Comparison of ENCODE assay signal across 8 mouse cellular contexts in genomic region chr10:60279290-60279940, GRCm38 (mm10). TPM values are rescaled to one million over a fixed set of nuclear protein-coding genes. Genes with fewer than 3 reads are reported as not detected.
DNase-seq lines count a peak whose midpoint lies in the region; ATAC-seq lines count a peak whose summit lies in the region.

No protein-coding gene starts in this region.

- H3K36me3 ChIP-seq in kidney, embryonic 15.5 days, result no peaks in the 10 kb centered on the region
- H3K36me3 ChIP-seq in hindbrain, embryonic 11.5 days (ENCODE audit: control insufficient read depth, insufficient read depth, low read length), result no peaks in the 10 kb centered on the region
- H3K36me3 ChIP-seq in midbrain, embryonic 16.5 days (ENCODE audit: control insufficient read depth, insufficient read depth, low read length), result no peaks in the 10 kb centered on the region

- no peaks in the 10 kb centered on the region for H3K27me3 ChIP-seq in kidney, embryonic 15.5 days
- H3K27me3 ChIP-seq in hindbrain, embryonic 11.5 days (ENCODE audit: control insufficient read depth, insufficient read depth, low read length), result no peaks in the 10 kb centered on the region
- no peaks in the 10 kb centered on the region for H3K27me3 ChIP-seq in midbrain, embryonic 16.5 days (ENCODE audit: control insufficient read depth, insufficient read depth, low read depth, low read length)

- no peak overlapping the region for H3K27ac ChIP-seq in kidney, embryonic 15.5 days
- peak overlapping the region; percentile 98 for H3K27ac ChIP-seq in brown adipose tissue, adult 24 weeks (replicated peaks; ENCODE audit: low read depth, low read length)
- no peak overlapping the region for H3K27ac ChIP-seq in hindbrain, embryonic 11.5 days (ENCODE audit: low read depth, low read length)
- no peak overlapping the region for H3K27ac ChIP-seq in midbrain, embryonic 16.5 days (ENCODE audit: low read length)

- peak overlapping the region; percentile 81; the same call in 1 of the 2 replicates for H3K4me2 ChIP-seq in kidney, embryonic 15.5 days
- H3K4me2 ChIP-seq in hindbrain, embryonic 11.5 days (replicated peaks; ENCODE audit: low read depth, low read length), result no peak overlapping the region; the same call in 1 of the 2 replicates
- peak overlapping the region; percentile 67 for H3K4me2 ChIP-seq in midbrain, embryonic 16.5 days (ENCODE audit: low read length)

- no peaks in the 10 kb centered on the region for H3K9me3 ChIP-seq in kidney, embryonic 15.5 days (replicated peaks)
- H3K9me3 ChIP-seq in hindbrain, embryonic 11.5 days (ENCODE audit: control insufficient read depth, low read length), result no peaks in the 10 kb centered on the region
- H3K9me3 ChIP-seq in midbrain, embryonic 16.5 days (replicated peaks; ENCODE audit: control insufficient read depth, low read length, poor library complexity, severe bottlenecking), result no peaks in the 10 kb centered on the region

- 73% methylated on average over 8 of the region's 8 CpGs for WGBS in kidney, embryonic 15.5 days
- 72% methylated on average over 8 of the region's 8 CpGs for WGBS in hindbrain, embryonic 11.5 days
- WGBS in midbrain, embryonic 16.5 days, result 69% methylated on average over 8 of the region's 8 CpGs

- ATAC-seq in kidney, embryonic 15.5 days (replicated peaks; ENCODE audit: low FRiP score), result no peak
- no peak for ATAC-seq in hindbrain, embryonic 11.5 days (ENCODE audit: low FRiP score)
- ATAC-seq in midbrain, embryonic 16.5 days, result no peak
- no peak for ATAC-seq in granulocyte monocyte progenitor cell, adult 5-6 weeks (replicated peaks; ENCODE audit: poor library complexity, severe bottlenecking)
- no peak for ATAC-seq in monocyte, adult 5-6 weeks (replicated peaks; ENCODE audit: insufficient number of reproducible peaks, low FRiP score, low TSS enrichment, poor library complexity, severe bottlenecking)

- H3K4me3 ChIP-seq in kidney, embryonic 15.5 days (replicated peaks), result peak overlapping the region; percentile 12; the same call in 1 of the 2 replicates
- H3K4me3 ChIP-seq in brown adipose tissue, adult 24 weeks (ENCODE audit: insufficient read depth, low read depth, low read length), result peak overlapping the region; percentile 99
- H3K4me3 ChIP-seq in hindbrain, embryonic 11.5 days (ENCODE audit: low read depth, low read length), result peak overlapping the region; percentile 8; the same call in 1 of the 2 replicates
- peak overlapping the region; percentile 61 for H3K4me3 ChIP-seq in midbrain, embryonic 16.5 days (ENCODE audit: low read depth, low read length)

- peak overlapping the region; percentile 15; the same call in 1 of the 2 replicates for H3K9ac ChIP-seq in kidney, embryonic 15.5 days
- 0 out of 2 replicates have a peak overlapping the region, but pooled peaks have one; percentile 11 for H3K9ac ChIP-seq in hindbrain, embryonic 11.5 days (ENCODE audit: low read depth, low read length)
- H3K9ac ChIP-seq in midbrain, embryonic 16.5 days (ENCODE audit: low read depth, low read length), result peak overlapping the region; percentile 36; the same call in 1 of the 2 replicates

- H3K4me1 ChIP-seq in kidney, embryonic 15.5 days, result peaks cover 43% of the 10 kb centered on the region
- peaks cover 42% of the 10 kb centered on the region for H3K4me1 ChIP-seq in brown adipose tissue, adult 24 weeks (ENCODE audit: control insufficient read depth, insufficient read depth, insufficient read length, low read length)
- H3K4me1 ChIP-seq in hindbrain, embryonic 11.5 days (replicated peaks; ENCODE audit: control insufficient read depth, insufficient read depth, low read length), result peaks cover 10% of the 10 kb centered on the region
- H3K4me1 ChIP-seq in midbrain, embryonic 16.5 days (ENCODE audit: control insufficient read depth, insufficient read depth, low read length), result peaks cover 58% of the 10 kb centered on the region

- no peak for DNase-seq in kidney, adult 9 months
- DNase-seq in hindbrain, embryonic 11.5 days (ENCODE audit: low spot score), result no peak
- no peak for DNase-seq in yolk sac, embryonic 10.5 days (ENCODE audit: low spot score)

RNA-seq across cellular contexts. Expression of gene Psap, which starts 2.0 kb away (rescaled TPM):
- 132 and 162 TPM in 2 replicates for polyA plus RNA-seq in kidney, embryonic 15.5 days (2015; fragmentation: Nextera tagmentation; extraction: Ambion mirVana)
- polyA plus RNA-seq in brown adipose tissue, adult 24 weeks (2012; ENCODE audit: insufficient read depth, insufficient read length, missing spikeins), result 774 and 844 TPM in 2 replicates
- 85.7 and 91.4 TPM in 2 replicates for polyA plus RNA-seq in hindbrain, embryonic 11.5 days (2014; fragmentation: Nextera tagmentation; extraction: Ambion mirVana)
- polyA plus RNA-seq in midbrain, embryonic 16.5 days (2015; fragmentation: Nextera tagmentation; extraction: Ambion mirVana), result 204 and 235 TPM in 2 replicates
- 263 and 293 TPM in 2 replicates for total RNA-seq in granulocyte monocyte progenitor cell, adult 5-6 weeks (2014; fragmentation: Nextera tagmentation)
- total RNA-seq in granulocyte monocyte progenitor cell, adult 5-6 weeks (2017), result 243 and 253 TPM in 2 replicates
- total RNA-seq in monocyte, adult 5-6 weeks (2017), result 1,204 to 1,488 TPM (median 1,482 TPM) in 3 replicates

Comparison
In these comparisons a context has a peak if more than half of its experiments do, and no peak if none do; other contexts are left out.
1. H3K4me3 ChIP-seq: peak in every context shown above with its lines; median percentile 99 in brown adipose tissue, adult 24 weeks; 61 in midbrain, embryonic 16.5 days; 12 in kidney, embryonic 15.5 days; 8 in hindbrain, embryonic 11.5 days.